Mouse (Mus musculus): ENCODE data around the gene Mthfd1l. TPM values are rescaled to one million over a fixed set of nuclear protein-coding genes. Genes with fewer than 3 reads are reported as not detected.

Gene Mthfd1l
- polyA plus RNA-seq, 1 experiment = 45.9 TPM

- Histone ChIP-seq H3K4me2 (ENCODE audit: low read depth) (no peak overlapping the region), H3K4me3 (no peak overlapping the region), H3K36me3 (ENCODE audit: control insufficient read depth, insufficient read depth) (peaks cover 10% of the 10 kb centered on the region), H3K27me3 (ENCODE audit: control insufficient read depth, insufficient read depth, insufficient read length) (no peaks in the 10 kb centered on the region), H3ac (ENCODE audit: control insufficient read depth, insufficient read length) (no peak overlapping the region), H3K79me2 (ENCODE audit: control insufficient read depth, insufficient read depth) (no peaks in the 10 kb centered on the region)
- TF ChIP-seq REST (IDR thresholded peaks at IDR 0.05; ENCODE audit: insufficient read depth, insufficient read length) (no peak), TCF12 (IDR thresholded peaks at IDR 0.05; ENCODE audit: insufficient read depth, poor library complexity, severe bottlenecking) (no peak), POLR2AphosphoS2 (IDR thresholded peaks at IDR 0.05; ENCODE audit: insufficient read length, low read depth) (no peak), TCF3 (IDR thresholded peaks at IDR 0.05; ENCODE audit: insufficient read length, low read depth) (no peak), E2F4 (IDR thresholded peaks at IDR 0.05; ENCODE audit: insufficient read depth) (no peak), MAX (IDR thresholded peaks at IDR 0.05; ENCODE audit: low read depth) (no peak)
Observed at GRCm38 (mm10) chr10:4124148-4124547, 151.2 kb downstream of the Mthfd1l start.

- TF ChIP-seq SRF (IDR thresholded peaks at IDR 0.05; ENCODE audit: control insufficient read depth, insufficient read length, low read depth) = no peak
- no peak for TF ChIP-seq USF1 (IDR thresholded peaks at IDR 0.05; ENCODE audit: low read depth)
- TF ChIP-seq TCF12 (IDR thresholded peaks at IDR 0.05; ENCODE audit: insufficient read depth, poor library complexity, severe bottlenecking) = no peak
- TF ChIP-seq E2F4 (IDR thresholded peaks at IDR 0.05; ENCODE audit: insufficient read depth) = no peak
- TF ChIP-seq POLR2AphosphoS2 (IDR thresholded peaks at IDR 0.05; ENCODE audit: insufficient read length, low read depth) = no peak
- TF ChIP-seq MAX (IDR thresholded peaks at IDR 0.05; ENCODE audit: low read depth) = no peak
- TF ChIP-seq REST (IDR thresholded peaks at IDR 0.05; ENCODE audit: insufficient read depth, insufficient read length) = no peak
- no peak for TF ChIP-seq MYOD1 (IDR thresholded peaks at IDR 0.05; ENCODE audit: control insufficient read depth in 1 of 3, insufficient read length in 2 of 3, low read depth in 2 of 3)
- TF ChIP-seq POLR2A (IDR thresholded peaks at IDR 0.05; ENCODE audit: insufficient read length, low read depth) = no peak
- no peak for TF ChIP-seq CEBPB (IDR thresholded peaks at IDR 0.05; ENCODE audit: insufficient read depth, poor library complexity, severe bottlenecking)
- TF ChIP-seq MYOG (IDR thresholded peaks at IDR 0.05; ENCODE audit: control insufficient read depth in 1 of 3, insufficient read depth in 1 of 3, insufficient read length in 2 of 3, low read depth in 2 of 3) = no peak
- no peak for TF ChIP-seq TCF3 (IDR thresholded peaks at IDR 0.05; ENCODE audit: insufficient read length, low read depth)
- H3ac ChIP-seq (ENCODE audit: control insufficient read depth, insufficient read length) = no peak overlapping the region
- no peak overlapping the region for H3K4me2 ChIP-seq (ENCODE audit: low read depth)
- H3K27me3 ChIP-seq (ENCODE audit: control insufficient read depth, insufficient read depth, insufficient read length) = no peaks in the 10 kb centered on the region
- no peak overlapping the region for H3K4me3 ChIP-seq
- peaks cover 13% of the 10 kb centered on the region for H3K36me3 ChIP-seq (ENCODE audit: control insufficient read depth, insufficient read depth)
- no peaks in the 10 kb centered on the region for H3K79me2 ChIP-seq (ENCODE audit: control insufficient read depth, insufficient read depth)
Observed at GRCm38 (mm10) chr10:4125232-4125631, 152.3 kb downstream of the Mthfd1l start.

GRCm38 (mm10) chr10:4126335-4127012, 153.6 kb downstream of the Mthfd1l start:
- TF ChIP-seq REST (IDR thresholded peaks at IDR 0.05; ENCODE audit: insufficient read depth, insufficient read length) (no peak), USF1 (IDR thresholded peaks at IDR 0.05; ENCODE audit: low read depth) (no peak), MAX (IDR thresholded peaks at IDR 0.05; ENCODE audit: low read depth) (no peak), MYOD1 (IDR thresholded peaks at IDR 0.05; ENCODE audit: control insufficient read depth in 1 of 3, insufficient read length in 2 of 3, low read depth in 2 of 3) (peak in 1 of 3 experiments; percentile 28)
- Histone ChIP-seq H3ac (ENCODE audit: control insufficient read depth, insufficient read length) (no peak overlapping the region), H3K27me3 (ENCODE audit: control insufficient read depth, insufficient read depth, insufficient read length) (no peaks in the 10 kb centered on the region), H3K36me3 (ENCODE audit: control insufficient read depth, insufficient read depth) (peaks cover 13% of the 10 kb centered on the region), H3K4me2 (ENCODE audit: low read depth) (no peak overlapping the region), H3K4me3 (no peak overlapping the region), H3K79me2 (ENCODE audit: control insufficient read depth, insufficient read depth) (no peaks in the 10 kb centered on the region)

- Histone ChIP-seq H3K36me3 (ENCODE audit: control insufficient read depth, insufficient read depth) (peaks cover 13% of the 10 kb centered on the region), H3K4me2 (ENCODE audit: low read depth) (no peak overlapping the region), H3K4me3 (no peak overlapping the region), H3K27me3 (ENCODE audit: control insufficient read depth, insufficient read depth, insufficient read length) (no peaks in the 10 kb centered on the region), H3ac (ENCODE audit: control insufficient read depth, insufficient read length) (no peak overlapping the region), H3K79me2 (ENCODE audit: control insufficient read depth, insufficient read depth) (no peaks in the 10 kb centered on the region)
- no peak for TF ChIP-seq POLR2A (IDR thresholded peaks at IDR 0.05; ENCODE audit: insufficient read length, low read depth)
- no peak for TF ChIP-seq E2F4 (IDR thresholded peaks at IDR 0.05; ENCODE audit: insufficient read depth)
- no peak for TF ChIP-seq MYOD1 (IDR thresholded peaks at IDR 0.05; ENCODE audit: control insufficient read depth in 1 of 3, insufficient read length in 2 of 3, low read depth in 2 of 3)
- no peak for TF ChIP-seq MYOG (IDR thresholded peaks at IDR 0.05; ENCODE audit: control insufficient read depth in 1 of 3, insufficient read depth in 1 of 3, insufficient read length in 2 of 3, low read depth in 2 of 3)
- no peak for TF ChIP-seq MAX (IDR thresholded peaks at IDR 0.05; ENCODE audit: low read depth)
- TF ChIP-seq TCF3 (IDR thresholded peaks at IDR 0.05; ENCODE audit: insufficient read length, low read depth) = no peak
- no peak for TF ChIP-seq REST (IDR thresholded peaks at IDR 0.05; ENCODE audit: insufficient read depth, insufficient read length)
- TF ChIP-seq TCF12 (IDR thresholded peaks at IDR 0.05; ENCODE audit: insufficient read depth, poor library complexity, severe bottlenecking) = no peak
- TF ChIP-seq POLR2AphosphoS2 (IDR thresholded peaks at IDR 0.05; ENCODE audit: insufficient read length, low read depth) = no peak
- TF ChIP-seq SRF (IDR thresholded peaks at IDR 0.05; ENCODE audit: control insufficient read depth, insufficient read length, low read depth) = no peak
- no peak for TF ChIP-seq USF1 (IDR thresholded peaks at IDR 0.05; ENCODE audit: low read depth)
- no peak for TF ChIP-seq CEBPB (IDR thresholded peaks at IDR 0.05; ENCODE audit: insufficient read depth, poor library complexity, severe bottlenecking)
Observed at GRCm38 (mm10) chr10:4128411-4128810, 155.5 kb downstream of the Mthfd1l start.

- no peaks in the 10 kb centered on the region for H3K27me3 ChIP-seq (ENCODE audit: control insufficient read depth, insufficient read depth, insufficient read length)
- no peak overlapping the region for H3K4me3 ChIP-seq
- H3K36me3 ChIP-seq (ENCODE audit: control insufficient read depth, insufficient read depth) = peaks cover 8% of the 10 kb centered on the region
- no peak overlapping the region for H3K4me2 ChIP-seq (ENCODE audit: low read depth)
- H3K79me2 ChIP-seq (ENCODE audit: control insufficient read depth, insufficient read depth) = no peaks in the 10 kb centered on the region
- no peak for TF ChIP-seq REST (IDR thresholded peaks at IDR 0.05; ENCODE audit: insufficient read depth, insufficient read length)
- no peak for TF ChIP-seq TCF12 (IDR thresholded peaks at IDR 0.05; ENCODE audit: insufficient read depth, poor library complexity, severe bottlenecking)
- no peak for TF ChIP-seq MYOD1 (IDR thresholded peaks at IDR 0.05; ENCODE audit: control insufficient read depth in 1 of 3, insufficient read length in 2 of 3, low read depth in 2 of 3)
- TF ChIP-seq SRF (IDR thresholded peaks at IDR 0.05; ENCODE audit: control insufficient read depth, insufficient read length, low read depth) = no peak
- no peak for TF ChIP-seq MYOG (IDR thresholded peaks at IDR 0.05; ENCODE audit: control insufficient read depth in 1 of 3, insufficient read depth in 1 of 3, insufficient read length in 2 of 3, low read depth in 2 of 3)
- no peak for TF ChIP-seq POLR2A (IDR thresholded peaks at IDR 0.05; ENCODE audit: insufficient read length, low read depth)
- no peak for TF ChIP-seq POLR2AphosphoS2 (IDR thresholded peaks at IDR 0.05; ENCODE audit: insufficient read length, low read depth)
- TF ChIP-seq E2F4 (IDR thresholded peaks at IDR 0.05; ENCODE audit: insufficient read depth) = no peak
- no peak for TF ChIP-seq MAX (IDR thresholded peaks at IDR 0.05; ENCODE audit: low read depth)
- no peak for TF ChIP-seq USF1 (IDR thresholded peaks at IDR 0.05; ENCODE audit: low read depth)
- TF ChIP-seq CEBPB (IDR thresholded peaks at IDR 0.05; ENCODE audit: insufficient read depth, poor library complexity, severe bottlenecking) = no peak
- TF ChIP-seq TCF3 (IDR thresholded peaks at IDR 0.05; ENCODE audit: insufficient read length, low read depth) = no peak
- no peak overlapping the region for H3ac ChIP-seq (ENCODE audit: control insufficient read depth, insufficient read length)
Observed at GRCm38 (mm10) chr10:4128915-4129314, 156.0 kb downstream of the Mthfd1l start.

Data from myocyte (in vitro differentiated cells).